Mouse (Mus musculus) megakaryocyte, embryonic 14.5 days (primary cell): ENCODE measurements at regions not wholly inside any gene's neighbourhood (a gene's known extent, or its start where the extent isn't known, plus 50 kb on each side); places are given as distances from the start of the nearest gene placed in this dataset.

Experiments used
- FLI1 ChIP-seq: IDR thresholded peaks from 2 replicates; pipeline ENCODE4 v1.6.1; 2012; ENCODE audit warnings: low read length, inconsistent platforms, mixed read lengths
- GATA1 ChIP-seq: IDR thresholded peaks from 3 replicates; pipeline ENCODE4 v1.6.1; 2012; ENCODE audit warnings: mixed read lengths, low read length, inconsistent platforms, borderline replicate concordance

DNA sequence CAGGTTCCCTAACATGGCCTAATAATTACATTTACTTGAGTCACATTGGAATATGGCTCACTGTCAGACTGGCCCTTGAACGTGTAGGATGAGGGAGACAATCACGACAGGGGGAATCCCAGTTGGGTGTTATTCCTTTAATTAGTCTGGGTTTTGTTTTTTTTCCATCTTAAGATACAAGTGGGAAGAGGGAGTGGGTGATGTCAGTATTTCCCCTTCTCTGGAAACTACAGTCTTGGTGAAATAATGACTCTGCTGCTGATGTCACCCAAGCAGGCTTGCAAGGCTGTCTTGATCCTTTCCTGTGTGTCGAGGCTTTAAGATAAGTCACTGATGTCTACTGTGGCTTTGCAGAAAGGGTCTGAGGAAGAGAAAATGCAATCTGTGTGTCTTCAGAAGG, 241.8 kb upstream of the Arid2 start:
- TF ChIP-seq GATA1: no peak
- no peak for TF ChIP-seq FLI1
